Mouse (Mus musculus) ES-E14 (cell line): ENCODE measurements around the gene C87436.

Source experiments
- HCFC1 ChIP-seq: IDR thresholded peaks from 2 replicates; pipeline ENCODE4 v1.6.1; 2012; ENCODE audit warnings: low read length, inconsistent platforms, borderline replicate concordance; ENCODE audit not compliant: insufficient read depth
- ZNF384 ChIP-seq: IDR thresholded peaks from 2 replicates; pipeline ENCODE4 v1.6.1; 2012; ENCODE audit warnings: low read depth, low read length, inconsistent platforms

DNA sequence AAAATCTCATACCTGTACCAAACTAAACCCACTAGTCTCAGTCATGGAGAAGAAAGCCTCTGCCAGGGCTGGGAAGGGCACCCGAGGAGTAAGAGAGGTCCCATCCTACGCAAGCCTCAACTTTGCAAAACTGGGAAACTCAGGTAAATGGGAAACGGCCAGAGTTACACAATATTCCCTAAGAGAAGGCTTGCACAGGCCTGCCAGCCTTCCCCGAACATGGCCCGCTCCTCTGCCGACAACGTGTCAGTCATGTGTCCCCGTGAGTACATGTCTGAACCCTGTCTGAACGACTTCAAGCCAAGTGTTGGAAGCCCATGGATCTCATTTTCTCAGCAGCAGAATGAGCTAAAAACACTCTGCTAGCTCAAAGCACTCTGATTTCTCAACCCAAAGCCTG is 43.2 kb upstream of the C87436 start:
- TF ChIP-seq HCFC1 (no peak), ZNF384 (no peak)
